Mouse (Mus musculus): ENCODE measurements around the gene Slc25a21. TPM values are rescaled to one million over a fixed set of nuclear protein-coding genes. Genes with fewer than 3 reads are reported as not detected.
A peak's percentile ranks its signal among the peaks of the same experiment; 100 is the strongest.

Gene Slc25a21
- total and polyA plus RNA-seq, 2 experiments = 3.6 to 13.9 TPM

- Histone ChIP-seq H3K79me2 (ENCODE audit: control insufficient read depth, insufficient read depth, low read length) (peaks cover 6% of the 10 kb centered on the region; the same call in 1 of the 2 replicates), H3K36me3 (ENCODE audit: control insufficient read depth, insufficient read depth, low read length) (no peaks in the 10 kb centered on the region), H3K4me3 (ENCODE audit: insufficient read depth, low read depth, low read length) (no peak overlapping the region), H3K27me3 (ENCODE audit: control insufficient read depth, insufficient read depth, low read length) (no peaks in the 10 kb centered on the region), H3K9ac (ENCODE audit: low read depth, low read length) (no peak overlapping the region), H3K4me1 (ENCODE audit: control insufficient read depth, insufficient read depth, low read length) (no peaks in the 10 kb centered on the region), H3K27ac (replicated peaks; ENCODE audit: insufficient read depth, low read depth, low read length) (no peak overlapping the region)
- WGBS = 46% methylated on average over 5 of the region's 5 CpGs
- peak; percentile 18 for DNase-seq (ENCODE audit: extremely low read depth, low read depth, low spot score)
- TF ChIP-seq CTCF (IDR thresholded peaks at IDR 0.05; ENCODE audit: low read depth, low read length) = no peak
- no peak for TF ChIP-seq POLR2A (IDR thresholded peaks at IDR 0.05; ENCODE audit: extremely low read depth, insufficient read depth, low read length)
Observed at GRCm38 (mm10) chr12:57179465-57180188, 17.6 kb downstream of the Slc25a21 start.

GRCm38 (mm10) chr12:57178818-57179217, 18.5 kb downstream of the Slc25a21 start:
- H3K27me3 ChIP-seq (ENCODE audit: control insufficient read depth, insufficient read depth, low read length) = no peaks in the 10 kb centered on the region
- no peaks in the 10 kb centered on the region for H3K4me1 ChIP-seq (ENCODE audit: control insufficient read depth, insufficient read depth, low read length)
- TF ChIP-seq CTCF (IDR thresholded peaks at IDR 0.05; ENCODE audit: low read depth, low read length) = no peak
- TF ChIP-seq POLR2A (IDR thresholded peaks at IDR 0.05; ENCODE audit: extremely low read depth, insufficient read depth, low read length) = no peak
- no peak overlapping the region for H3K27ac ChIP-seq (replicated peaks; ENCODE audit: insufficient read depth, low read depth, low read length)
- no peak for DNase-seq (ENCODE audit: extremely low read depth, low read depth, low spot score)
- no peak overlapping the region for H3K4me3 ChIP-seq (ENCODE audit: insufficient read depth, low read depth, low read length)
- H3K9ac ChIP-seq (ENCODE audit: low read depth, low read length) = no peak overlapping the region
- H3K36me3 ChIP-seq (ENCODE audit: control insufficient read depth, insufficient read depth, low read length) = no peaks in the 10 kb centered on the region
- H3K79me2 ChIP-seq (ENCODE audit: control insufficient read depth, insufficient read depth, low read length) = peaks cover 6% of the 10 kb centered on the region; the same call in 1 of the 2 replicates

DNA sequence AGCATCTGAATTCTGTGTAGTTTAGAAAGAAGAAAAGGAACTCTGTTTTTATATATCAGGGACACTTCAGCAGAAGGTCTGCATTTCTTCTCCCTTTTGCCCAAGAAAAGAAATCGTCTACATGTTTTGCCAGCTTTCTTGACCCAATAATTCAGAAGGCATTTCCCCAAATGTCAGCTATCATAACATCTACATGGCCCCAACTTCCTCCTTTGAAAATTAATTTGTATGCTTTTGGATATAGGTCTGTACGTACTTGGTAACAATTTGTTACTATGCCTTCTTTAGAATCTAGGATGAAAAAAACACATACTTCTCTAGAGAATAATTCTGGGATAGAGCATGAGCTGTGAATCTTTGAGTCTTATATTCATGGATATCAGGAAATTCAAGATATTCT, 34.0 kb downstream of the Slc25a21 start:
- WGBS = 77% methylated on average over 2 of the region's 2 CpGs

DNA sequence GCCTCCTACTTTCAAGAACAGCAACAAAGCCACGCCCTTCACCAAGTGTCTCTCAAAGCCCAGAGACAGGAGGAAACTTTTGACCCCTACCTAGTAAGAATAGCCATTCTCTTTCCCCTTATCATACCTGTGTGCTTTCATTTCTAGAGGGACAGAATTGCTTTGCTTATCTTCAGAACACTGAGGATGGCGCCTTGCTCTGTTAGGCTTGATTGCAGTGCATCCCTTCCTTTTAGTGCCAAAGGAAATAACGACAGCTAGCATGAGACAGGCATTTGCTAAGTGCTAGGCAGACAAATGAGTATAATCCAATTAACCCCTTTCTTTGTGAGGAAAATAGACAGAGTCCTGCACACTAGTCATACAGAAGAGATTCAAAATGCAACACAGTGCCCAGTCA, 34.4 kb downstream of the Slc25a21 start:
- WGBS = 67% methylated on average over 3 of the region's 3 CpGs

More for the DNA sequence above, 34.0 kb downstream of the Slc25a21 start:
- H3K4me1 ChIP-seq (ENCODE audit: control insufficient read depth, insufficient read depth, low read length) = no peaks in the 10 kb centered on the region
- H3K27me3 ChIP-seq (ENCODE audit: control insufficient read depth, insufficient read depth, low read length) = no peaks in the 10 kb centered on the region
- H3K4me3 ChIP-seq (ENCODE audit: insufficient read depth, low read depth, low read length) = no peak overlapping the region
- DNase-seq (ENCODE audit: extremely low read depth, low read depth, low spot score) = no peak
- peaks cover 3% of the 10 kb centered on the region; the same call in 1 of the 2 replicates for H3K79me2 ChIP-seq (ENCODE audit: control insufficient read depth, insufficient read depth, low read length)
- TF ChIP-seq POLR2A (IDR thresholded peaks at IDR 0.05; ENCODE audit: extremely low read depth, insufficient read depth, low read length) (no peak), CTCF (IDR thresholded peaks at IDR 0.05; ENCODE audit: low read depth, low read length) (no peak)
- no peak overlapping the region for H3K9ac ChIP-seq (ENCODE audit: low read depth, low read length)
- H3K27ac ChIP-seq (replicated peaks; ENCODE audit: insufficient read depth, low read depth, low read length) = no peak overlapping the region
- no peaks in the 10 kb centered on the region for H3K36me3 ChIP-seq (ENCODE audit: control insufficient read depth, insufficient read depth, low read length)

DNA sequence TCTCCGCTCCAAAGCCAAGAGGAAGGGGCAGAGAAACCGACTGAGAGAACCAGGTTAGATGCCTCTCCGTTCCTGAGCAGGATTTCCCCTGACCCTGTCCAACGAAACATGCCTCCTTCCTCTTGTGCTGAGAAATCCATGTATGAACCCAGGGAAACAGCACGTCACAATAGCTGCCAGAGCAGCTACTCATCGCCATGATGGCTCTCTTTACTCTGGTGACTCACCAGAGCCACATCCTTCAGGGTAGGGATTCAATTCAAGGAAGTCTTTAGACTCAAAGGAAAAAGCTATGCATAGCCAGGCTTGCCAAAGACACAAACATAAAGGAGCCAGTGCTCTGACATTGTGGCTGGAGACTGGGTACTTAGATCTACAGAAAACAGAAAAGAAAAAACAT, 37.4 kb downstream of the Slc25a21 start:
- Histone ChIP-seq H3K4me3 (ENCODE audit: insufficient read depth, low read depth, low read length) (no peak overlapping the region), H3K9ac (ENCODE audit: low read depth, low read length) (no peak overlapping the region), H3K36me3 (ENCODE audit: control insufficient read depth, insufficient read depth, low read length) (no peaks in the 10 kb centered on the region), H3K27me3 (ENCODE audit: control insufficient read depth, insufficient read depth, low read length) (no peaks in the 10 kb centered on the region), H3K27ac (replicated peaks; ENCODE audit: insufficient read depth, low read depth, low read length) (no peak overlapping the region), H3K4me1 (ENCODE audit: control insufficient read depth, insufficient read depth, low read length) (no peaks in the 10 kb centered on the region), H3K79me2 (ENCODE audit: control insufficient read depth, insufficient read depth, low read length) (no peaks in the 10 kb centered on the region)
- WGBS = 78% methylated on average over 6 of the region's 6 CpGs
- DNase-seq (ENCODE audit: extremely low read depth, low read depth, low spot score) = no peak
- no peak for TF ChIP-seq POLR2A (IDR thresholded peaks at IDR 0.05; ENCODE audit: extremely low read depth, insufficient read depth, low read length)

More for the DNA sequence above, 34.4 kb downstream of the Slc25a21 start:
- Histone ChIP-seq H3K36me3 (ENCODE audit: control insufficient read depth, insufficient read depth, low read length) (no peaks in the 10 kb centered on the region), H3K9ac (ENCODE audit: low read depth, low read length) (no peak overlapping the region), H3K79me2 (ENCODE audit: control insufficient read depth, insufficient read depth, low read length) (0 out of 2 replicates have a peak, but pooled peaks cover 3% of the 10 kb centered on the region), H3K4me3 (ENCODE audit: insufficient read depth, low read depth, low read length) (no peak overlapping the region), H3K27me3 (ENCODE audit: control insufficient read depth, insufficient read depth, low read length) (no peaks in the 10 kb centered on the region), H3K4me1 (ENCODE audit: control insufficient read depth, insufficient read depth, low read length) (no peaks in the 10 kb centered on the region), H3K27ac (replicated peaks; ENCODE audit: insufficient read depth, low read depth, low read length) (no peak overlapping the region)
- no peak for DNase-seq (ENCODE audit: extremely low read depth, low read depth, low spot score)
- TF ChIP-seq CTCF (IDR thresholded peaks at IDR 0.05; ENCODE audit: low read depth, low read length) (no peak), POLR2A (IDR thresholded peaks at IDR 0.05; ENCODE audit: extremely low read depth, insufficient read depth, low read length) (no peak)

- Histone ChIP-seq H3K4me3 (ENCODE audit: insufficient read depth, low read depth, low read length) (no peak overlapping the region), H3K27ac (replicated peaks; ENCODE audit: insufficient read depth, low read depth, low read length) (no peak overlapping the region), H3K79me2 (ENCODE audit: control insufficient read depth, insufficient read depth, low read length) (no peaks in the 10 kb centered on the region), H3K27me3 (ENCODE audit: control insufficient read depth, insufficient read depth, low read length) (no peaks in the 10 kb centered on the region), H3K9ac (ENCODE audit: low read depth, low read length) (no peak overlapping the region), H3K36me3 (ENCODE audit: control insufficient read depth, insufficient read depth, low read length) (no peaks in the 10 kb centered on the region), H3K4me1 (ENCODE audit: control insufficient read depth, insufficient read depth, low read length) (no peaks in the 10 kb centered on the region)
- WGBS = 77% methylated on average over 3 of the region's 3 CpGs
- TF ChIP-seq POLR2A (IDR thresholded peaks at IDR 0.05; ENCODE audit: extremely low read depth, insufficient read depth, low read length) (no peak), CTCF (IDR thresholded peaks at IDR 0.05; ENCODE audit: low read depth, low read length) (no peak)
- DNase-seq (ENCODE audit: extremely low read depth, low read depth, low spot score) = no peak
Observed at GRCm38 (mm10) chr12:57158266-57158665, 39.0 kb downstream of the Slc25a21 start.
